Mouse (Mus musculus): Measurements from ENCODE around the gene Ctsl. TPM values are rescaled to one million over a fixed set of nuclear protein-coding genes. Genes with fewer than 3 reads are reported as not detected.

The Ctsl gene
- polyA plus RNA-seq (2015; fragmentation: Nextera tagmentation; extraction: Ambion mirVana): 1,058 and 1,193 TPM in 2 replicates

- Histone ChIP-seq H3K9ac (ENCODE audit: low read depth, low read length) (peak within 1 kb of the TSS; percentile 81), H3K4me2 (replicated peaks; ENCODE audit: low read depth) (peak within 1 kb of the TSS; percentile 90), H3K4me3 (ENCODE audit: low read depth, low read length) (peak within 1 kb of the TSS; percentile 93), H3K27me3 (replicated peaks; ENCODE audit: control insufficient read depth, insufficient read depth, low read length) (no peaks in the 10 kb centered on the region), H3K27ac (ENCODE audit: low read depth, low read length) (peak within 1 kb of the TSS; percentile 78), H3K36me3 (ENCODE audit: control insufficient read depth, insufficient read depth) (peaks cover 24% of the 10 kb centered on the region), H3K9me3 (ENCODE audit: control insufficient read depth) (no peaks in the 10 kb centered on the region), H3K4me1 (replicated peaks; ENCODE audit: control insufficient read depth, insufficient read depth, low read length) (no peaks in the 10 kb centered on the region)
- peak; percentile 99 for ATAC-seq
- TF ChIP-seq CTCF (IDR thresholded peaks at IDR 0.05; ENCODE audit: low read depth): no peak
- under 1% methylated on average over 43 of the region's 43 CpGs for WGBS
Observed at GRCm38 (mm10) chr13:64370173-64370940, at the start of gene Ctsl. Gene Ctsl, minus strand, starts transcription at chr13:64370890.

DNA sequence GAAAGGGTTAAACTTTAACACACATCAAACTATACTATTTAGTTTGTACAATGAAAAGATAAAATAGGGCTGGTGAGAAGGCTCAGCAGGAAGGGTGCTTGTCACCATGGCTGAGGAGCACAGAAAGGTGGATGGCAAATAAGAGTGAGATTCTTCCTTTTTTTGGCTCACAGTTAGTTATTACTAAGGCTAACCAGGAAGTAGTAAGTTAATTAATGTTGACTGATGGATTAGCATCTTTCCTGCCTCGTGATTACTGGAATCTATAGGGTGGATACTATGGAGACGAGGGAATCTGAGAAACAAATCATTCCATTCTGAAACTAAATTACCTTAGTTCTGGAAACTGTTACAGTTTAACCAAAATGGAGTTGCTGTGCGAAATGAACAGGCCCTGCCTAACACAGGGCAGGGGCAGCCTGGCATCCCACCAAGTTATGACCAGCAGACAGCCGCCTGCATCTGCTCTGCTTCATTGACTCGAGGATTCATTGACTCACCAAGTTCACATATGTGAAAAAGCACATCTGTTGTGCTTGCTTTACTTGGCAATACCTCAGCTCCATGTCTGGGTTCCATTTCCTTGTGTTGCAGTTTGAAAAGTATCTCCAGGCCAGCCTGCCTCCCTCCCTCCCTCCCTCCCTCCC is 46.4 kb upstream of the Ctsl start:
- Histone ChIP-seq H3K9ac (ENCODE audit: low read depth, low read length) (no peak overlapping the region), H3K36me3 (ENCODE audit: control insufficient read depth, insufficient read depth) (no peaks in the 10 kb centered on the region), H3K27ac (ENCODE audit: low read depth, low read length) (no peak overlapping the region), H3K4me3 (ENCODE audit: low read depth, low read length) (no peak overlapping the region), H3K27me3 (replicated peaks; ENCODE audit: control insufficient read depth, insufficient read depth, low read length) (no peaks in the 10 kb centered on the region), H3K9me3 (ENCODE audit: control insufficient read depth) (no peaks in the 10 kb centered on the region), H3K4me1 (replicated peaks; ENCODE audit: control insufficient read depth, insufficient read depth, low read length) (no peaks in the 10 kb centered on the region), H3K4me2 (replicated peaks; ENCODE audit: low read depth) (no peak overlapping the region)
- ATAC-seq: peak; percentile 54
- WGBS: 14% methylated on average over 5 of the region's 5 CpGs
- TF ChIP-seq CTCF (IDR thresholded peaks at IDR 0.05; ENCODE audit: low read depth): no peak

GRCm38 (mm10) chr13:64415659-64416058 is 45.0 kb upstream of the Ctsl start:
- no peaks in the 10 kb centered on the region for H3K36me3 ChIP-seq (ENCODE audit: control insufficient read depth, insufficient read depth)
- no peaks in the 10 kb centered on the region for H3K27me3 ChIP-seq (replicated peaks; ENCODE audit: control insufficient read depth, insufficient read depth, low read length)
- H3K4me3 ChIP-seq (ENCODE audit: low read depth, low read length): no peak overlapping the region
- H3K4me1 ChIP-seq (replicated peaks; ENCODE audit: control insufficient read depth, insufficient read depth, low read length): no peaks in the 10 kb centered on the region
- H3K27ac ChIP-seq (ENCODE audit: low read depth, low read length): no peak overlapping the region
- no peak for ATAC-seq
- no peak for TF ChIP-seq CTCF (IDR thresholded peaks at IDR 0.05; ENCODE audit: low read depth)
- WGBS: 94% methylated on average over 2 of the region's 2 CpGs
- no peak overlapping the region for H3K4me2 ChIP-seq (replicated peaks; ENCODE audit: low read depth)
- no peak overlapping the region for H3K9ac ChIP-seq (ENCODE audit: low read depth, low read length)
- H3K9me3 ChIP-seq (ENCODE audit: control insufficient read depth): no peaks in the 10 kb centered on the region

- no peak overlapping the region for H3K9ac ChIP-seq (ENCODE audit: low read depth, low read length)
- H3K36me3 ChIP-seq (ENCODE audit: control insufficient read depth, insufficient read depth): no peaks in the 10 kb centered on the region
Observed at GRCm38 (mm10) chr13:64412752-64413257, 42.1 kb upstream of the Ctsl start.

GRCm38 (mm10) chr13:64411282-64411681 is 40.6 kb upstream of the Ctsl start:
- H3K9me3 ChIP-seq (ENCODE audit: control insufficient read depth): no peaks in the 10 kb centered on the region
- no peak for ATAC-seq
- WGBS: 77% methylated on average over 2 of the region's 2 CpGs

More at GRCm38 (mm10) chr13:64412752-64413257, 42.1 kb upstream of the Ctsl start:
- no peak for TF ChIP-seq CTCF (IDR thresholded peaks at IDR 0.05; ENCODE audit: low read depth)
- Histone ChIP-seq H3K27me3 (replicated peaks; ENCODE audit: control insufficient read depth, insufficient read depth, low read length) (no peaks in the 10 kb centered on the region), H3K4me3 (ENCODE audit: low read depth, low read length) (no peak overlapping the region), H3K4me1 (replicated peaks; ENCODE audit: control insufficient read depth, insufficient read depth, low read length) (no peaks in the 10 kb centered on the region), H3K9me3 (ENCODE audit: control insufficient read depth) (no peaks in the 10 kb centered on the region), H3K27ac (ENCODE audit: low read depth, low read length) (no peak overlapping the region), H3K4me2 (replicated peaks; ENCODE audit: low read depth) (no peak overlapping the region)
- no peak for ATAC-seq
- WGBS: 82% methylated on average over 2 of the region's 2 CpGs

DNA sequence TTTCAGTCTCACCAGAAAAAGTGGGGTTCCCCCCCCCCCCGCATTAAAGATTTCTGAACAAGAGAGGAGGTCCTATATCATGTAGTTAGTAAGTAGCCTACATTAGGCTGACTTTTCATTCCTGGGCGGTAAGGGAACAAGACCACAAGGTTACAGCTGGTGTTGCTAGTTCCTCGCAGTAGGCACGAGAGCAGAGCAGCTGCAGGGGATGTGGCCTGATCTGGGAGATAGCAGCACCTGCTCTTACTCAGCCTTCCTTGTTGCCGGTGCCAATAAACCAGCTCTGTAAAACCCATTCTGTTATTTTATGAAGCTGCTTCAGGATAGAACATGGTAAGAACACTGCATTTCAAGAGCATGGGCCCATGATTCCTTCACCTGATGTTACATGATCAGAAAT is 39.9 kb upstream of the Ctsl start:
- Histone ChIP-seq H3K4me2 (replicated peaks; ENCODE audit: low read depth) (no peak overlapping the region), H3K9ac (ENCODE audit: low read depth, low read length) (no peak overlapping the region), H3K36me3 (ENCODE audit: control insufficient read depth, insufficient read depth) (no peaks in the 10 kb centered on the region), H3K27me3 (replicated peaks; ENCODE audit: control insufficient read depth, insufficient read depth, low read length) (no peaks in the 10 kb centered on the region), H3K4me3 (ENCODE audit: low read depth, low read length) (no peak overlapping the region), H3K4me1 (replicated peaks; ENCODE audit: control insufficient read depth, insufficient read depth, low read length) (no peaks in the 10 kb centered on the region), H3K9me3 (ENCODE audit: control insufficient read depth) (no peaks in the 10 kb centered on the region), H3K27ac (ENCODE audit: low read depth, low read length) (no peak overlapping the region)
- 47% methylated on average over 5 of the region's 5 CpGs for WGBS
- ATAC-seq: no peak
- TF ChIP-seq CTCF (IDR thresholded peaks at IDR 0.05; ENCODE audit: low read depth): no peak

More at GRCm38 (mm10) chr13:64411282-64411681, 40.6 kb upstream of the Ctsl start:
- Histone ChIP-seq H3K27ac (ENCODE audit: low read depth, low read length) (no peak overlapping the region), H3K4me1 (replicated peaks; ENCODE audit: control insufficient read depth, insufficient read depth, low read length) (no peaks in the 10 kb centered on the region), H3K36me3 (ENCODE audit: control insufficient read depth, insufficient read depth) (no peaks in the 10 kb centered on the region), H3K9ac (ENCODE audit: low read depth, low read length) (no peak overlapping the region), H3K4me2 (replicated peaks; ENCODE audit: low read depth) (no peak overlapping the region), H3K4me3 (ENCODE audit: low read depth, low read length) (no peak overlapping the region), H3K27me3 (replicated peaks; ENCODE audit: control insufficient read depth, insufficient read depth, low read length) (no peaks in the 10 kb centered on the region)
- TF ChIP-seq CTCF (IDR thresholded peaks at IDR 0.05; ENCODE audit: low read depth): no peak
